Mouse (Mus musculus): ENCODE measurements around the gene Cdkal1.

DNA sequence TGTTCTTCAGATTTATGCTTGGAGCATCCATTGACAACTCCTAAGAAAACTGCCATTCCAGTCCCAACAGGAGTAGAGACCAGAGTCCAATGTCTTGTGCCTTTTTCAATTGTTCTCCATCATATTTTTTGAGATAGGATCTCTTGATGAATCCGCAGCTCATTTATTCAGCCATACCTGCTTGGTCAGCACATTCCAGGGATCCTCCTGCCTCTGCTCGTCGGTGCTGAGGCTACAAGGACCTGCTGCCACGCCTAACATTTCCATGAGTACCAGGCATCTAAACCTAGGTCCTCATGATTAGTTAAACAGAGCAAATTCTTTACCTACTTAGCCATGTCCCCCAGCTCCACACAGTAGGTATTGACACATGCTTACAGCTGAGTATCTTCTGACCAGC lies 676.2 kb downstream of the Cdkal1 start:
- TF ChIP-seq POLR2A (IDR thresholded peaks at IDR 0.05; ENCODE audit: insufficient read depth, low read depth, low read length) (no peak), EP300 (IDR thresholded peaks at IDR 0.05; ENCODE audit: insufficient read depth, low read depth, low read length) (no peak), CTCF (IDR thresholded peaks at IDR 0.05) (no peak)
